Mouse (Mus musculus) CH12.LX (cell line): ENCODE data around the gene Ryr1. TPM values are rescaled to one million over a fixed set of nuclear protein-coding genes. Genes with fewer than 3 reads are reported as not detected.

Experiments
- DNase-seq: peaks from one replicate; pipeline ENCODE4 v3.0.0-alpha.2; 2013; ENCODE audit errors: extremely low read depth
- H3K27ac ChIP-seq: 2 replicates; pipeline ENCODE4 v1.5.1; 2012; ENCODE audit warnings: low read depth, mild to moderate bottlenecking, control low read depth, moderate library complexity; ENCODE audit not compliant: insufficient read depth
- H3K27me3 ChIP-seq: replicated peaks from 2 replicates; pipeline ENCODE3; 2012; ENCODE audit warnings: inconsistent platforms
- H3K36me3 ChIP-seq, 2 experiments: replicated peaks in 1 of 2; 2 replicates each; pipeline versions ENCODE3 to v1.6.1; 2012; ENCODE audit warnings: inconsistent platforms in 1 of 2, low read length in 1 of 2, mild to moderate bottlenecking in 1 of 2, mixed read lengths in 1 of 2, moderate library complexity in 1 of 2; ENCODE audit not compliant: control insufficient read depth in 1 of 2, insufficient read depth in 1 of 2
- H3K4me1 ChIP-seq, 2 experiments: 2 replicates each; pipeline ENCODE4 v1.6.1; 2012; ENCODE audit warnings: inconsistent platforms in 1 of 2, moderate library complexity in 1 of 2; ENCODE audit not compliant: insufficient read depth in 2 of 2, control insufficient read depth in 1 of 2
- H3K4me2 ChIP-seq: 2 replicates; pipeline ENCODE4 v1.6.1; 2012; ENCODE audit warnings: low read depth, mild to moderate bottlenecking, control low read depth; ENCODE audit not compliant: poor library complexity, insufficient read depth, severe bottlenecking
- H3K4me3 ChIP-seq, 3 experiments: fragments of 150-350 bp in 1 of 3; sonication (generic) in 1 of 3; replicated peaks in 1 of 3; 2 replicates each; pipeline versions ENCODE3 to v1.5.1; 2011 to 2012; ENCODE audit warnings: low read depth in 2 of 3, low read length in 2 of 3, mild to moderate bottlenecking in 2 of 3, moderate library complexity in 2 of 3, control low read depth in 1 of 3, improper control_type of control experiment in 1 of 3, inconsistent platforms in 1 of 3, mixed read lengths in 1 of 3; ENCODE audit not compliant: poor library complexity in 1 of 3
- H3K79me2 ChIP-seq: replicated peaks from 2 replicates; pipeline ENCODE4 v1.6.1; 2012; ENCODE audit warnings: mild to moderate bottlenecking, moderate library complexity; ENCODE audit not compliant: control insufficient read depth, poor library complexity, insufficient read depth, severe bottlenecking; ENCODE audit errors: extremely low read depth
- H3K9ac ChIP-seq: 2 replicates; pipeline ENCODE4 v1.6.1; 2012; ENCODE audit warnings: low read depth, mild to moderate bottlenecking, control low read depth, moderate library complexity; ENCODE audit not compliant: insufficient read depth
- H3K9me3 ChIP-seq: replicated peaks from 2 replicates; pipeline ENCODE3; 2012; ENCODE audit warnings: low read length, inconsistent platforms, mixed read lengths
- BHLHE40 ChIP-seq: IDR thresholded peaks from 2 replicates; pipeline ENCODE4 v1.6.1; 2011; ENCODE audit warnings: mild to moderate bottlenecking, low read depth, low read length, improper control_type of control experiment
- EP300 ChIP-seq: IDR thresholded peaks from 2 replicates; pipeline ENCODE4 v1.6.1; 2011; ENCODE audit warnings: low read length, improper control_type of control experiment
- ETS1 ChIP-seq: conservative IDR thresholded peaks from 2 replicates; pipeline ENCODE4 v1.6.1; 2012; ENCODE audit warnings: low read depth, mild to moderate bottlenecking, inconsistent platforms, low read length, improper control_type of control experiment, moderate library complexity
- GABPA ChIP-seq: IDR thresholded peaks from 2 replicates; pipeline ENCODE4 v1.6.1; 2012; ENCODE audit warnings: low read depth, low read length, improper control_type of control experiment, inconsistent platforms; ENCODE audit not compliant: insufficient replicate concordance
- HCFC1 ChIP-seq: IDR thresholded peaks from 2 replicates; pipeline ENCODE4 v1.6.1; 2012; ENCODE audit warnings: low read depth, mild to moderate bottlenecking, inconsistent platforms, low read length, improper control_type of control experiment
- IRF4 ChIP-seq: IDR thresholded peaks from 2 replicates; pipeline ENCODE4 v1.6.1; 2014; ENCODE audit warnings: low read depth, mild to moderate bottlenecking, inconsistent platforms, low read length, improper control_type of control experiment
- JUN ChIP-seq: IDR thresholded peaks from 2 replicates; pipeline ENCODE4 v1.6.1; 2011; ENCODE audit warnings: low read depth, mild to moderate bottlenecking, low read length, improper control_type of control experiment, moderate library complexity; ENCODE audit not compliant: insufficient read depth
- JUND ChIP-seq: conservative IDR thresholded peaks from 2 replicates; pipeline ENCODE4 v1.6.1; 2011; ENCODE audit warnings: low read depth, low read length, improper control_type of control experiment
- KAT2A ChIP-seq: IDR thresholded peaks from 2 replicates; pipeline ENCODE4 v1.6.1; 2012; ENCODE audit warnings: low read length, improper control_type of control experiment, inconsistent platforms; ENCODE audit not compliant: insufficient replicate concordance
- MAFK ChIP-seq: IDR thresholded peaks from 2 replicates; pipeline ENCODE4 v1.6.1; 2011; ENCODE audit warnings: low read length, improper control_type of control experiment; ENCODE audit not compliant: insufficient replicate concordance
- MXI1 ChIP-seq: IDR thresholded peaks from 2 replicates; pipeline ENCODE4 v1.6.1; 2011; ENCODE audit warnings: mild to moderate bottlenecking, low read depth, low read length, improper control_type of control experiment
- MYC ChIP-seq: IDR thresholded peaks from 2 replicates; pipeline ENCODE4 v1.6.1; 2011; ENCODE audit warnings: low read depth, mild to moderate bottlenecking, improper control_type of control experiment, low read length
- RAD21 ChIP-seq: IDR thresholded peaks from 2 replicates; pipeline ENCODE4 v1.6.1; 2011; ENCODE audit warnings: low read depth, mild to moderate bottlenecking, low read length, improper control_type of control experiment, moderate library complexity
- TBP ChIP-seq: conservative IDR thresholded peaks from 2 replicates; pipeline ENCODE4 v1.6.1; 2011; ENCODE audit warnings: low read depth, low read length, improper control_type of control experiment
- TCF12 ChIP-seq: IDR thresholded peaks from 2 replicates; pipeline ENCODE4 v1.6.1; 2014; ENCODE audit warnings: low read depth, mild to moderate bottlenecking, inconsistent platforms, low read length, improper control_type of control experiment
- UBTF ChIP-seq: IDR thresholded peaks from 2 replicates; pipeline ENCODE4 v1.6.1; 2012; ENCODE audit warnings: low read depth, mild to moderate bottlenecking, inconsistent platforms, low read length, improper control_type of control experiment, moderate library complexity
- dilution Hi-C: fragments of 300-500 bp; cut with MboI; formaldehyde crosslinking; loops from 2 replicates; pipeline ENCODE4 v1.14.3; 2020; ENCODE audit warnings: low sequenced_read_pairs; ENCODE audit not compliant: extremely low pct_unique_long_range_greater_than_20kb, extremely low pct_ligation_motif_present
- in situ Hi-C: fragments of 300-500 bp; cut with MboI; formaldehyde crosslinking; loops from 3 replicates; pipeline ENCODE4 v1.14.3; 2019; ENCODE audit warnings: low sequenced_read_pairs, low pct_ligation_motif_present, low pct_unique_long_range_greater_than_20kb, mixed read lengths
- polyA plus RNA-seq: library from polyadenylated mRNA; unstranded; fragments of >175 nt; gene quantifications from 2 replicates; pipeline ENCODE4 v1.2.1, GENCODE M21; 2012; ENCODE audit warnings: low read depth; ENCODE audit not compliant: insufficient read length
- total RNA-seq, 2 experiments: library from RNA; depleted of rRNA; stranded (reverse); fragments of 300-350 nt in 1 of 2; fragments of >200 nt in 1 of 2; gene quantifications; 2 replicates each; pipeline ENCODE4 v1.2.3; 2012 to 2014

Gene Ryr1
- total and polyA plus RNA-seq, 3 experiments = 0.43 to 1.1 (median 0.68) TPM

GRCm38 (mm10) chr7:29086902-29087301 is 38.1 kb downstream of the Ryr1 start:
- DNase-seq = no peak
- in situ Hi-C loops = no loop called here
- Histone ChIP-seq H3K9ac (no peak overlapping the region), H3K27me3 (peaks cover 44% of the 10 kb centered on the region), H3K36me3 (no peaks in the 10 kb centered on the region), H3K4me2 (no peak overlapping the region), H3K27ac (no peak overlapping the region), H3K4me1 (no peaks in the 10 kb centered on the region), H3K4me3 (no peak overlapping the region), H3K9me3 (no peaks in the 10 kb centered on the region), H3K79me2 (no peaks in the 10 kb centered on the region)
- dilution Hi-C loops = no loop called here
- TF ChIP-seq MYC = no peak
- TF ChIP-seq MAFK = no peak
- no peak for TF ChIP-seq UBTF
- no peak for TF ChIP-seq IRF4
- TF ChIP-seq JUND = no peak
- no peak for TF ChIP-seq TBP

- no peaks in the 10 kb centered on the region for H3K9me3 ChIP-seq
- H3K4me2 ChIP-seq = no peak overlapping the region
- H3K79me2 ChIP-seq = no peaks in the 10 kb centered on the region
- H3K27ac ChIP-seq = no peak overlapping the region
- dilution Hi-C loops (no loop called here), in situ Hi-C loops (no loop called here)
- no peaks in the 10 kb centered on the region for H3K36me3 ChIP-seq
- H3K9ac ChIP-seq = no peak overlapping the region
- no peak overlapping the region for H3K4me3 ChIP-seq
- no peak for TF ChIP-seq JUND
- no peak for TF ChIP-seq RAD21
- no peak for TF ChIP-seq BHLHE40
- TF ChIP-seq MXI1 = no peak
- TF ChIP-seq HCFC1 = no peak
- TF ChIP-seq KAT2A = no peak
- no peak for TF ChIP-seq EP300
- TF ChIP-seq GABPA = no peak
- no peak for TF ChIP-seq MAFK
- TF ChIP-seq ETS1 = no peak
- TF ChIP-seq JUN = no peak
- no peak for TF ChIP-seq UBTF
- no peak for TF ChIP-seq TCF12
- H3K27me3 ChIP-seq = peaks cover 40% of the 10 kb centered on the region
- H3K4me1 ChIP-seq = no peaks in the 10 kb centered on the region
- no peak for DNase-seq
Observed at GRCm38 (mm10) chr7:29085981-29086380, 39.0 kb downstream of the Ryr1 start.
